Mouse (Mus musculus): ENCODE measurements around the gene Ctnna3.

DNA sequence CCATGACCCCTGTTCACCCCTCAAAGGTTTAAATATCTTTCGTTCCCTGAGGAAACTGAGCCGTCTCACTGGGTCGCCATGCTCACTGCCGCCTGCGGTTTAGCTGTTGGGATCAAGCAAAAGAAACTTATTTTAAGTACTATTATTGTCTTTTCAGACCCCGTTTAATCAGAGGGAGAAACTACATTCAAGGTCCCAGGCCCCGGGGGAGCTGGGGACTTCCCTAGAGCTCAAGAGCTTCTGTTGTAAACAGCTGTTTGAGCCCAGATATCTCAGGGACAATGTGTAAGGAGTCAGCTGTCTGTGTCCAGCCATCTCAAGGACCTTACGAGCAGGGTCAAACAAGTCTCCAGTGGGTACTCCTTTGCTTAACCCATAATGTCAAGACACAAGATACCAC lies 2.8 kb upstream of the Ctnna3 start:
- TF ChIP-seq POLR2A (IDR thresholded peaks at IDR 0.05; ENCODE audit: extremely low read depth, insufficient read depth, low read length) (no peak), CTCF (IDR thresholded peaks at IDR 0.05; ENCODE audit: extremely low read depth, insufficient read depth, low read length) (no peak)
